Mouse (Mus musculus): Measurements from ENCODE around the gene Pigl. TPM values are rescaled to one million over a fixed set of nuclear protein-coding genes. Genes with fewer than 3 reads are reported as not detected.

Pigl gene
- polyA plus RNA-seq, 1 experiment from 2014 or later: 8.3 TPM

DNA sequence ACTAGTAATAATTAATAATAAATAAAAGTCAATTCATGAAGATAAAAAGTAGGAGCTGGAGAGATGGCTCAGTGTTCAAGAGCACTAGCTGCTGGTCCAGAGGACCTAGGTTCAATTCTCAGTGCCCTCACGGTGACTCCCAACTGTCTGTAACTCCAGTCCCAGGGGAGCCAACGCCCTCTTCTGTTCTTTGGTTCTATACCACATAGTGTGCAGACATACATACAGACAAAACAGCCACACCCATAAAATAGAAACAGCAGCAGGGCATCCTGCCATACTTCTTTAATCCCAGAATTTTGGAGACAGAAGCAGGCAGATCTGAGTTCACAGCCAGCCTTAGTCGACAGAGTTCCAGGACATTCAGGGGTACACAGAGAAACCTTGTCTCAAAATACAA, 85.7 kb downstream of the Pigl start:
- Histone ChIP-seq H3K4me3 (ENCODE audit: low read length) (no peak overlapping the region), H3K9me3 (ENCODE audit: control insufficient read depth, low read length) (no peaks in the 10 kb centered on the region), H3K27ac (ENCODE audit: low read depth, low read length) (no peak overlapping the region), H3K4me1 (ENCODE audit: control insufficient read depth, insufficient read depth, low read depth, low read length) (peaks cover 4% of the 10 kb centered on the region), H3K27me3 (replicated peaks; ENCODE audit: control insufficient read depth, insufficient read depth, low read length) (no peaks in the 10 kb centered on the region), H3K9ac (ENCODE audit: low read depth, low read length) (no peak overlapping the region), H3K36me3 (ENCODE audit: control insufficient read depth, insufficient read depth, low read length) (no peaks in the 10 kb centered on the region), H3K4me2 (ENCODE audit: low read length) (no peak overlapping the region)
- WGBS: 95% methylated on average over 3 of the region's 3 CpGs
- no peak for ATAC-seq

GRCm38 (mm10) chr11:62549782-62550181, 91.5 kb downstream of the Pigl start:
- peaks cover 23% of the 10 kb centered on the region for H3K4me1 ChIP-seq (ENCODE audit: control insufficient read depth, insufficient read depth, low read depth, low read length)
- ATAC-seq: no peak
- WGBS: 4% methylated on average over 5 of the region's 5 CpGs

GRCm38 (mm10) chr11:62550227-62550685, 92.0 kb downstream of the Pigl start:
- Histone ChIP-seq H3K9ac (ENCODE audit: low read depth, low read length) (peak overlapping the region; percentile 91), H3K4me1 (ENCODE audit: control insufficient read depth, insufficient read depth, low read depth, low read length) (peaks cover 27% of the 10 kb centered on the region), H3K27me3 (replicated peaks; ENCODE audit: control insufficient read depth, insufficient read depth, low read length) (no peaks in the 10 kb centered on the region), H3K36me3 (ENCODE audit: control insufficient read depth, insufficient read depth, low read length) (peaks cover 10% of the 10 kb centered on the region), H3K4me3 (ENCODE audit: low read length) (peak overlapping the region; percentile 70), H3K9me3 (ENCODE audit: control insufficient read depth, low read length) (no peaks in the 10 kb centered on the region), H3K27ac (ENCODE audit: low read depth, low read length) (peak overlapping the region; percentile 99), H3K4me2 (ENCODE audit: low read length) (peak overlapping the region; percentile 83)
- peak; percentile 9 for ATAC-seq
- under 1% methylated on average over 11 of the region's 11 CpGs for WGBS

More at GRCm38 (mm10) chr11:62549782-62550181, 91.5 kb downstream of the Pigl start:
- H3K9me3 ChIP-seq (ENCODE audit: control insufficient read depth, low read length): no peaks in the 10 kb centered on the region
- no peaks in the 10 kb centered on the region for H3K27me3 ChIP-seq (replicated peaks; ENCODE audit: control insufficient read depth, insufficient read depth, low read length)
- H3K27ac ChIP-seq (ENCODE audit: low read depth, low read length): peak overlapping the region; percentile 99
- peak overlapping the region; percentile 83 for H3K4me2 ChIP-seq (ENCODE audit: low read length)
- H3K9ac ChIP-seq (ENCODE audit: low read depth, low read length): peak overlapping the region; percentile 91
- peak overlapping the region; percentile 70 for H3K4me3 ChIP-seq (ENCODE audit: low read length)
- H3K36me3 ChIP-seq (ENCODE audit: control insufficient read depth, insufficient read depth, low read length): peaks cover 10% of the 10 kb centered on the region

DNA sequence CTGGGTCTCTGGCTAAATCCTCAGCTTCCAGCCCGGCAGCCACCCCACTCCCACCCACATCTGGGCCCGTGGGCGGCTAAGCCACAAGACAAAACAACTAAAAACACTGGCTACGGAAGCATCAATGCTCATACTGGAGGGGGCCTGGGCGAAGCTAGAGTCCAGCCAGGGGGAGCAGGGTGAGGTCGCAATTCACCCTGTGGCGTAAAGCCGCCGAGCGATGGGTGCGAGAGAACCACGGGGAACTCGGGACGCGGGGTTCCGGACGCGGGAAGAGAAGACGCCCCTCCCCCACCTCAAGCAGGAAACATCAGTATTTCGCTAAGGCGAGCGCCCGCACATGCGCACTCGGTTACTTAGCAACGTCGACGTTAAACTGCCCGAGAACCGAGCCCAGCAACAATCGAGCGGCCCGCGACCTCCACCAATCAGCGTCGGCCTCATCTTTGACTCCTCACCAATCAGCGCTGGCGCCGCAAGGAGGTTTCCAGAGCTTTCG, 92.5 kb downstream of the Pigl start, which contains the start of gene Ubb:
Ubb (plus strand) TSS at position 445 of the 499 bp plus-strand sequence.
- peak; percentile 97 for ATAC-seq
- H3K4me3 ChIP-seq (ENCODE audit: low read length): peak within 1 kb of the TSS; percentile 70
- H3K27ac ChIP-seq (ENCODE audit: low read depth, low read length): peak within 1 kb of the TSS; percentile 99
- WGBS: under 1% methylated on average over 38 of the region's 40 CpGs
- peak within 1 kb of the TSS; percentile 83 for H3K4me2 ChIP-seq (ENCODE audit: low read length)
- H3K4me1 ChIP-seq (ENCODE audit: control insufficient read depth, insufficient read depth, low read depth, low read length): peaks cover 27% of the 10 kb centered on the region
- no peaks in the 10 kb centered on the region for H3K27me3 ChIP-seq (replicated peaks; ENCODE audit: control insufficient read depth, insufficient read depth, low read length)
- H3K9me3 ChIP-seq (ENCODE audit: control insufficient read depth, low read length): no peaks in the 10 kb centered on the region
- H3K9ac ChIP-seq (ENCODE audit: low read depth, low read length): peak within 1 kb of the TSS; percentile 91
- H3K36me3 ChIP-seq (ENCODE audit: control insufficient read depth, insufficient read depth, low read length): peaks cover 10% of the 10 kb centered on the region

DNA sequence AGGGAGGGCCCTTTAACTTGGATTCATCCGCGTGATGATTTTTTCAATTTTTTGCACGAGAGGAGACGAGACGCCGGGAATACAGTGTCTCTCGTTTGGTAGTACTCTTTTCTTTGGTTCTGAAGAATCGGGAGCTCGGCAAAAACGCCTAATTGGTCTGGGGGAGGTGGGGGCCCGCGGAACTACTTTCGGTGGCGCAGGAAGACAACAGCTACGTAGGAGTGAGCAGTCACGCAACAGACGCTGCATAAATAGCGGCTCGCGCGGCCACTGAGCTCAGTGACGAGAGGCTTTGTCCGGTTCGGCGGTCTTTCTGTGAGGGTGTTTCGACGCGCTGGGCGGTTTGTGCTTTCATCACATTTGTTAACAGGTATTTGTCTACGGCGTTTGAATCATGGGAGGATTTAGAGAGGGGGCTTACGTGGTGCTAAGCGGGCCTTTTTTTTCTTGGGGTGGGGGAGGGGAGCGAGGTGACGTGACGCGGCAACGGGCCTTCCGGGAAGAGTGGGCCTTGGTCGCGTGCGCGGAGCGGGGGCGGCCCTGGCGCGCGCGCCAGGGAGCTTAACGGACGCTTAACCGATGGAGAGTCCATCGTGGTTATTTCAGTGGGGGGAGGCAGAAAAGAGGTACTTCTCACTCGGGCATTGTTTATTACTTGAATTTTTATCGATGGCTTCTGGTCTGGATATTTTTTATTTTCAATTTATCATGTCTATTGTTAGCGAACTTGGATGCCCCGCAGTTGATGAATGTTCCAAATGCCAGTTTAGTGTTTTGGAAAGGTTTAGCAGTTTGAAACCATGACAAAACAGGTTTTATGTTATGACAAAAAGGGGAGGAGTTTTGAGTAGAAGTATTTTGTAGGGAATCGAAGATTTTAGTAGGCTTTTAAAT, 93.2 kb downstream of the Pigl start:
- under 1% methylated on average over 58 of the region's 58 CpGs for WGBS
- H3K4me2 ChIP-seq (ENCODE audit: low read length): peak overlapping the region; percentile 51
- no peaks in the 10 kb centered on the region for H3K27me3 ChIP-seq (replicated peaks; ENCODE audit: control insufficient read depth, insufficient read depth, low read length)
- H3K27ac ChIP-seq (ENCODE audit: low read depth, low read length): peak overlapping the region; percentile 92
- H3K9ac ChIP-seq (ENCODE audit: low read depth, low read length): peak overlapping the region; percentile 76
- H3K4me3 ChIP-seq (ENCODE audit: low read length): peak overlapping the region; percentile 70
- no peaks in the 10 kb centered on the region for H3K9me3 ChIP-seq (ENCODE audit: control insufficient read depth, low read length)
- peaks cover 27% of the 10 kb centered on the region for H3K4me1 ChIP-seq (ENCODE audit: control insufficient read depth, insufficient read depth, low read depth, low read length)
- peak; percentile 87 for ATAC-seq
- H3K36me3 ChIP-seq (ENCODE audit: control insufficient read depth, insufficient read depth, low read length): peaks cover 10% of the 10 kb centered on the region

DNA sequence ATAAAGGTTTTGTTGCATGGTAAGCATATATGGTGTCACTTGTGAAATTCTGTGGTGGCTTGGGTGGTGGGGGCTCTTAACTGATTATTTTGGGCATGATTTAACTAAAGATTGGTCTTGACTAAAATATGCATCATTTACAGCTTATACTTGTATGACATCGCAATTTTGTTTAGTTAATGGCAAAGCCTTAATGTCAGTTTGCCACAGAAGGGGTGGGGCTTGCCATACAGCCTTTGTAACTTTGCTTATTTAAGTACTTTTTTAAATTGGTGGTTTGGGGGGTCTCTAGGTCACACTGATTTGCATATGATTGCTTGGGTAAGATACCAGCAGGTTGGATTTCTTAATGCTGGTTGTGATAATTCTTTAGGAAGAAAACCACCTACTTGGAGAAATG, 94.9 kb downstream of the Pigl start:
- no peak for ATAC-seq
- H3K9ac ChIP-seq (ENCODE audit: low read depth, low read length): peak overlapping the region; percentile 19
- peaks cover 27% of the 10 kb centered on the region for H3K4me1 ChIP-seq (ENCODE audit: control insufficient read depth, insufficient read depth, low read depth, low read length)
- no peaks in the 10 kb centered on the region for H3K9me3 ChIP-seq (ENCODE audit: control insufficient read depth, low read length)
- H3K27ac ChIP-seq (ENCODE audit: low read depth, low read length): no peak overlapping the region
- WGBS: 32% methylated on average over 1 of the region's 1 CpGs
- no peaks in the 10 kb centered on the region for H3K27me3 ChIP-seq (replicated peaks; ENCODE audit: control insufficient read depth, insufficient read depth, low read length)
- peaks cover 10% of the 10 kb centered on the region for H3K36me3 ChIP-seq (ENCODE audit: control insufficient read depth, insufficient read depth, low read length)
- H3K4me2 ChIP-seq (ENCODE audit: low read length): peak overlapping the region; percentile 80
- peak overlapping the region; percentile 48 for H3K4me3 ChIP-seq (ENCODE audit: low read length)

GRCm38 (mm10) chr11:62553633-62554032, 95.4 kb downstream of the Pigl start:
- ATAC-seq: no peak
- Histone ChIP-seq H3K4me3 (ENCODE audit: low read length) (peak overlapping the region; percentile 48), H3K9ac (ENCODE audit: low read depth, low read length) (peak overlapping the region; percentile 27), H3K36me3 (ENCODE audit: control insufficient read depth, insufficient read depth, low read length) (peaks cover 10% of the 10 kb centered on the region), H3K9me3 (ENCODE audit: control insufficient read depth, low read length) (no peaks in the 10 kb centered on the region), H3K4me1 (ENCODE audit: control insufficient read depth, insufficient read depth, low read depth, low read length) (peaks cover 27% of the 10 kb centered on the region), H3K27ac (ENCODE audit: low read depth, low read length) (no peak overlapping the region), H3K27me3 (replicated peaks; ENCODE audit: control insufficient read depth, insufficient read depth, low read length) (no peaks in the 10 kb centered on the region), H3K4me2 (ENCODE audit: low read length) (peak overlapping the region; percentile 80)
- 84% methylated on average over 5 of the region's 5 CpGs for WGBS

DNA sequence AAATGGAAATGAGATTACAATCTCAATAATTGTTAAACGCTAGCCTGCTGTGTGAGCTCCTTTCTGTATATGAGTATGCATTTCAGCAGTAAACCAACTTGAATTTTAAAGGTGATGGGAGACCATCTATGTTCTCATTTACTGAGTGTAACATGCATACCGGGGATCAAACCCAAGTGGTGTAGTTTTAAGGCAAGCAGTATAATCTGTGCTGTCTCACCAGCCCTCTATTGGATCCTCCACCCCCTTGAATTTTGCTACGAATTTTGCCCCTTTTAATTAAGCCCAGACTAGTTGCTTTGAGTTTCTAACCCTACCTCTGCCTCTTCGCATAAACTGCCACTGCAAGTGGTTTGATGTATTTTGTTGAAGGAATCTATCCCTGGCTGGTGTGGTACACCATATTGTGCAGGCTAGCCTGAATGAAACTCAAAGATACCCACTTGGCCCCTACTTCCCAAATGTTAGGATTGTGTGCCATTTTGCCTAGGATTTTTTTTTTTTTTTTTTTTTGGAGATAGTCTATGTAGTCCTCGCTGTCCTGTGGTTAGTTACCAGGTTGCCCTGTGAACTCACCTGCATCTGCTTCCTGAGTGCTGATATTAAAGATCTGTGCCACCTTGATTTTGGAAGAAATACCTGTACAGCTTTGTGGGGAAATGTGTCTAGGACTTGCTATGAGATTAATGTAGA, 96.0 kb downstream of the Pigl start:
- WGBS: 66% methylated on average over 5 of the region's 5 CpGs
- Histone ChIP-seq H3K9me3 (ENCODE audit: control insufficient read depth, low read length) (no peaks in the 10 kb centered on the region), H3K4me3 (ENCODE audit: low read length) (peak overlapping the region; percentile 48), H3K4me1 (ENCODE audit: control insufficient read depth, insufficient read depth, low read depth, low read length) (peaks cover 25% of the 10 kb centered on the region), H3K27ac (ENCODE audit: low read depth, low read length) (no peak overlapping the region), H3K9ac (ENCODE audit: low read depth, low read length) (0 out of 2 replicates have a peak overlapping the region, but pooled peaks have one; percentile 22), H3K4me2 (ENCODE audit: low read length) (peak overlapping the region; percentile 80), H3K36me3 (ENCODE audit: control insufficient read depth, insufficient read depth, low read length) (peaks cover 10% of the 10 kb centered on the region), H3K27me3 (replicated peaks; ENCODE audit: control insufficient read depth, insufficient read depth, low read length) (no peaks in the 10 kb centered on the region)
- ATAC-seq: no peak
